Mouse (Mus musculus) macrophage (primary cell): ENCODE measurements around the gene Cdh20. TPM values are rescaled to one million over a fixed set of nuclear protein-coding genes. Genes with fewer than 3 reads are reported as not detected.

ENCODE experiments used
- H3K27ac ChIP-seq: fragments of 350-480 bp; formaldehyde crosslinking; 2 replicates; pipeline ENCODE4 v1.9.0; 2021
- H3K36me3 ChIP-seq: fragments of 350-480 bp; formaldehyde crosslinking; 2 replicates; pipeline ENCODE4 v1.9.0; 2021; ENCODE audit errors: inconsistent target
- H3K4me3 ChIP-seq: fragments of 350-480 bp; formaldehyde crosslinking; 2 replicates; pipeline ENCODE4 v1.9.0; 2021; ENCODE audit errors: inconsistent target
- H3K79me2 ChIP-seq: fragments of 350-480 bp; formaldehyde crosslinking; 2 replicates; pipeline ENCODE4 v1.9.0; 2021; ENCODE audit errors: inconsistent target
- WGBS: methylation state at CpG from one replicate; pipeline ENCODE4 v1.1.7; 2026; ENCODE audit warnings: inconsistent platforms; ENCODE audit not compliant: missing documents; 5-methylcytosine and 5-hydroxymethylcytosine counted together
- polyA plus RNA-seq: library from polyadenylated mRNA; stranded (reverse); fragments of 250-400 nt; gene quantifications from 3 replicates; pipeline ENCODE4 v1.2.4, GENCODE M21; 2018; ENCODE audit warnings: inconsistent platforms

The Cdh20 gene
- polyA plus RNA-seq, 1 experiment from 2014 or later: not detected

GRCm38 (mm10) chr1:104838206-104838915, 70.0 kb downstream of the Cdh20 start:
- Histone ChIP-seq H3K4me3 (no peak overlapping the region), H3K36me3 (no peaks in the 10 kb centered on the region), H3K27ac (no peak overlapping the region), H3K79me2 (no peaks in the 10 kb centered on the region)
- WGBS: 68% methylated on average over 4 of the region's 4 CpGs

- Histone ChIP-seq H3K36me3 (no peaks in the 10 kb centered on the region), H3K27ac (no peak overlapping the region), H3K4me3 (no peak overlapping the region), H3K79me2 (no peaks in the 10 kb centered on the region)
These were observed 70.7 kb downstream of the Cdh20 start for GRCm38 (mm10) chr1:104839051-104839450.

GRCm38 (mm10) chr1:104848256-104848919, 80.1 kb downstream of the Cdh20 start:
- H3K36me3 ChIP-seq: no peaks in the 10 kb centered on the region
- WGBS: 81% methylated on average over 2 of the region's 2 CpGs
- H3K4me3 ChIP-seq: no peak overlapping the region
- H3K27ac ChIP-seq: no peak overlapping the region
- no peaks in the 10 kb centered on the region for H3K79me2 ChIP-seq

DNA sequence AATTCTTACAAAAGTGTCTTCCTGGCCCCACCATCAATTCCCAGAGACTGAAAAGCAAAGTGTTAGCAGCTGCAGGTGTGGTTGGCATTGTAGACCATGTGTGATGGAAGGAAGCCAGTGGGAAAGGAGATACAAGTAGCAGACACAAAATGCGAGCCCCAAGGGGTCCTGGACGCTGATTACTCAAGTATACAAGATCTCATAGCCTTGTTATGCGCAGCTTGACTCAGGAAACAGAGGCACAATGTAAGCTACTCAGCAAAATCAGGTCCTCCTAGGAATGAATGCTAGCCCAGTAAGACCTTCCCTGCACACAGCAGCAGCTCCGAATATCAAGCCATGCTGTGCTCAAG, 80.6 kb downstream of the Cdh20 start:
- no peaks in the 10 kb centered on the region for H3K36me3 ChIP-seq
- H3K4me3 ChIP-seq: no peak overlapping the region
- no peak overlapping the region for H3K27ac ChIP-seq
- H3K79me2 ChIP-seq: no peaks in the 10 kb centered on the region
- WGBS: 73% methylated on average over 4 of the region's 4 CpGs

GRCm38 (mm10) chr1:104877384-104877783, 109.1 kb downstream of the Cdh20 start:
- 92% methylated on average over 1 of the region's 1 CpGs for WGBS
- Histone ChIP-seq H3K36me3 (no peaks in the 10 kb centered on the region), H3K79me2 (no peaks in the 10 kb centered on the region), H3K4me3 (no peak overlapping the region), H3K27ac (no peak overlapping the region)

DNA sequence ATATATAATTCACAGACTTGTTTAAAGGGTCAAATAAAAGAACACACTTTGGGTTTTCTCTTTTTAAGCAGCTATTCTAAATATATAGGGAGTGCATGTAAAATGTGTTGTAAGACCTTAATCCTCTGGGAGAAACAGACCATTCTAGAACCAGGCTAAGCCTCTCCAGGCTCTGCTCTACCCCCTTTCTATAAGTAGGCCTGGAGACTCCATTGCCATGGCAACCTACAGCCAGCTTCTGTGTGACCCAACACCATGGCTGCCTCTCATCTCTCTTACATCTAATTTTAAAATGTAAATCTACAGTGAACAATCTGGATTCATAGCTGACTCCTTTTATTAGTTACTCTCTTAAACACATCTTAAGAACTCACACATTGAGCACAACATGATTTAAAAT, 133.5 kb downstream of the Cdh20 start:
- Histone ChIP-seq H3K79me2 (no peaks in the 10 kb centered on the region), H3K36me3 (no peaks in the 10 kb centered on the region), H3K27ac (no peak overlapping the region), H3K4me3 (no peak overlapping the region)

- 56% methylated on average over 5 of the region's 5 CpGs for WGBS
These were observed 135.1 kb downstream of the Cdh20 start for GRCm38 (mm10) chr1:104903409-104903808.

DNA sequence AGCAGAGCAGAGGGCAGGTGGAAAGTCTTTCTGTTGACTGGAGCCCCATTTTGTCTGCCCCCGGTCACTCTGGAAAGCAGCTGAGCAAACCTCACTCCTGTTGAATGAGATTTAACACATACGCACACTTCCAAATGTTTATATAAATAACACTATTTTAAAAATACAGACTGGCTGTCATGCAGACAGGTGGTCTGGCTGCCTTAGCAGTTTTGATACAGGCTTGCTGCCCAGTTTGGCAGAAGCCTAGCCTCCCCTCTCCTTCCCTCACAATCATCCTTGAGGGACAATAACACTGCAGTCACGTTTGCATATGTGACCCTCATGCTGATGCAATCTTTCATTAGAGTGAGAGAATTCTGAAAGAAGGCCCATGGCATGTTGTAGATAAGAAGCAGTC, 144.1 kb downstream of the Cdh20 start:
- Histone ChIP-seq H3K79me2 (no peaks in the 10 kb centered on the region), H3K36me3 (no peaks in the 10 kb centered on the region), H3K4me3 (no peak overlapping the region), H3K27ac (no peak overlapping the region)
- WGBS: 72% methylated on average over 3 of the region's 3 CpGs

More at GRCm38 (mm10) chr1:104903409-104903808, 135.1 kb downstream of the Cdh20 start:
- H3K36me3 ChIP-seq: no peaks in the 10 kb centered on the region
- no peak overlapping the region for H3K4me3 ChIP-seq
- no peak overlapping the region for H3K27ac ChIP-seq
- H3K79me2 ChIP-seq: no peaks in the 10 kb centered on the region

- no peaks in the 10 kb centered on the region for H3K36me3 ChIP-seq
- no peaks in the 10 kb centered on the region for H3K79me2 ChIP-seq
- 86% methylated on average over 2 of the region's 2 CpGs for whole genome bisulfite sequencing
- H3K4me3 ChIP-seq: no peak overlapping the region
- H3K27ac ChIP-seq: no peak overlapping the region
These were observed 148.2 kb downstream of the Cdh20 start for GRCm38 (mm10) chr1:104916507-104916906.

- Histone ChIP-seq H3K4me3 (no peak overlapping the region), H3K27ac (no peak overlapping the region), H3K79me2 (no peaks in the 10 kb centered on the region), H3K36me3 (no peaks in the 10 kb centered on the region)
- WGBS: 90% methylated on average over 1 of the region's 1 CpGs
These were observed 149.0 kb downstream of the Cdh20 start for GRCm38 (mm10) chr1:104917307-104917836.

DNA sequence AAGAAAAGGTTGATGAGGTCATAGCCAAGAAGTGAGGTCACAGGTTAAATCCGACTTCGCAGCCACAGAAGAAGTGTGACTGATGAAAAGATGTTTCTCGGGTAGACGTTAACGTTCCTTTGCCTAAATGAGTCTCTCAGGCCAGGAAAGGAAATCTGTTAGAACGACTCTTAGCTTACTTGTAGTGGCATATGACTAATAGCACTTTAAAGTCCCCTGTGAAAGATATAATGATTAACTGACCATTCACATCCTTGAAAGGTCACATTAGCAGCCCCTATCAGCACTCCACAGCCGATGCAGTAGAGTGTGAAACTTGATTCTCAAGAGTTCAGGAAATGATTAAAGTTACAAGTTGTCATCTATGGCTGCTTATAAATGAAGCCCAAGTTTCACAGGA, 164.7 kb downstream of the Cdh20 start:
- no peak overlapping the region for H3K4me3 ChIP-seq
- WGBS: 34% methylated on average over 7 of the region's 7 CpGs

DNA sequence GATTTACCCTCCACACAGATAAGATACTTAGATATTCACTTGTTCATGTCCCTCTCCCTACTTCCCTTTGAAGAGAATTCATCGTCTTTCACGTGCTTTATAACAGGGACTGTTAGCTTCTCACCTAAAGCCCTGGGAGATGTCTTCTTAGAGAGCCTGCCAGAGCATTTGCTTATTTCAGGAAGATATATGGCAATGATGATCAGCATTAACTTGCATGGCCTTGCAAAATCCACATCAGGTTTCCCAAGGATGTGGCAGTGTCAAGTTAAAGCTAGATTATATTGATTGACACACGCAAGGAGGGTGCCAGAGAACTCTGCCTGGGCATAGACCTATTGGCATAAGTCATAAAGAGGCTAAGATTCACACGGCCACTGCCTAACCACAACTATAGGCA, 168.6 kb downstream of the Cdh20 start:
- no peaks in the 10 kb centered on the region for H3K79me2 ChIP-seq
- no peaks in the 10 kb centered on the region for H3K36me3 ChIP-seq
- no peak overlapping the region for H3K27ac ChIP-seq
- whole genome bisulfite sequencing: 82% methylated on average over 4 of the region's 4 CpGs
- no peak overlapping the region for H3K4me3 ChIP-seq

More for the DNA sequence above, 164.7 kb downstream of the Cdh20 start:
- H3K27ac ChIP-seq: no peak overlapping the region
- H3K79me2 ChIP-seq: no peaks in the 10 kb centered on the region
- no peaks in the 10 kb centered on the region for H3K36me3 ChIP-seq

DNA sequence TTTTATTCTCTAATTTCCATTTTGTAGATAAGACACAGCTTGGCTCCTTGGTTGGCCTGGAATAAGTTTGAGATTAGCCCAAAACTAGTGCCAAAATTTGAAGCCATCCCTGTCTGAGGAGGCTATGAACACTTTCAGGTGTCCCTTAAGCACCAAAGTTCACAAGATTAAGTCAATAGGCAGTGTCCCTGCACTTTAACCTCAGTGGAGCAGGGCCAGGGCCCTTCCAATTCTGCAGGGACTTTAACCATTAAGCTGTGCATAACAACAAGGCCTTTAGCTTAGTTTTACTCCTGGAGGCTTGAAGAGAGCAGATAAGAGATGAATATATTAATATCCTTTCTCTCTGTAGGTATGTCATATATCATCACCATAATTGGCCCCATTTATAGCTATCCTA, 170.8 kb downstream of the Cdh20 start:
- no peak overlapping the region for H3K4me3 ChIP-seq
- no peaks in the 10 kb centered on the region for H3K79me2 ChIP-seq
- H3K36me3 ChIP-seq: no peaks in the 10 kb centered on the region
- no peak overlapping the region for H3K27ac ChIP-seq

DNA sequence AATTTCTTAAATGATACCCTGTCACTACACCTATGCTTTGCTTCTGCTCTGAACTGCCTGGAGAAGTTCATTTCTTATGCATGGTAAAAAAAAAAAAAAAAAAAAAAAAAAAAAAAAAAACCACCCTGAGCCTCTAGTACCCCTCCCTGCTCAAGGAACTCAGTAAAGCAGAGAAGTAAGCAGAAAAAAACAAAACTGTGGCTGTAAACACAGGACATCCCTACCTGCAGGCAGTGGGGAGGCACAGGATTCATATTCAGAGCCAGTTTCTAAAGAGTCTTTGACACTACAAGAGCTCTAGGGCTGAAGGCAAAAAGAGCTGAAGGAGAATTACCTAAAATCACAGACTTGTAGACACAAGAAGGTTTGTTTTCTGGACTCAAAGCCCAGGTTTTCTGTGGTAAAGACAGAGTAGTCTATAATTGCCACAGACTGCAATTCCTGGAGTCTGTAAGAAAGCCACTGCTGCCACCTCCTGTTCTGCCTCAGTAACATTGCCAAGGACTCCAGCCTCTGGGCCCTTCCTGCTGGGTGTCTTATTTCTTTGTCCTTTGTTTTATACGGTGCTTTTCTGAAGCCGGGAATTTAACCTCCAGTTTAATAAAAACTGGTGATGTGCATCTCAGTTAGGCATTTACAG, 176.3 kb downstream of the Cdh20 start:
- H3K27ac ChIP-seq: no peak overlapping the region
- no peaks in the 10 kb centered on the region for H3K79me2 ChIP-seq
- no peak overlapping the region for H3K4me3 ChIP-seq
- 29% methylated on average over 2 of the region's 2 CpGs for WGBS
- H3K36me3 ChIP-seq: no peaks in the 10 kb centered on the region

GRCm38 (mm10) chr1:104945110-104945489, 176.8 kb downstream of the Cdh20 start:
- Histone ChIP-seq H3K27ac (no peak overlapping the region), H3K79me2 (no peaks in the 10 kb centered on the region), H3K36me3 (no peaks in the 10 kb centered on the region), H3K4me3 (no peak overlapping the region)
- 89% methylated on average over 2 of the region's 2 CpGs for WGBS
